Mouse (Mus musculus) erythroblast, embryonic 14.5 days (primary cell): ENCODE measurements around the gene Pde1a.

ENCODE experiments used
- GATA1 ChIP-seq: IDR thresholded peaks from 2 replicates; pipeline ENCODE4 v1.6.1; 2012; ENCODE audit warnings: low read length, inconsistent platforms, mixed read lengths
- TAL1 ChIP-seq: IDR thresholded peaks from 3 replicates; pipeline ENCODE4 v1.6.1; 2012; ENCODE audit warnings: low read length, inconsistent platforms, mixed read lengths

GRCm38 (mm10) chr2:80025597-80025996 lies 103.7 kb downstream of the Pde1a start:
- no peak for TF ChIP-seq GATA1
- TF ChIP-seq TAL1: no peak
